Mouse (Mus musculus): ENCODE data around the gene Ptma. TPM values are rescaled to one million over a fixed set of nuclear protein-coding genes. Genes with fewer than 3 reads are reported as not detected.
A peak's percentile ranks its signal among the peaks of the same experiment; 100 is the strongest.

Ptma gene
- total and polyA plus RNA-seq, 2 experiments from 2014 or later, result 399 to 597 TPM

GRCm38 (mm10) chr1:86497361-86497760, 29.2 kb upstream of the Ptma start:
- Histone ChIP-seq H3K4me3 (ENCODE audit: low read depth, low read length) (no peak overlapping the region), H3K27me3 (ENCODE audit: control insufficient read depth, insufficient read depth, low read length) (no peaks in the 10 kb centered on the region), H3K4me2 (ENCODE audit: low read depth, low read length) (no peak overlapping the region), H3K36me3 (replicated peaks; ENCODE audit: control insufficient read depth, insufficient read depth, low read length) (no peaks in the 10 kb centered on the region), H3K9ac (replicated peaks; ENCODE audit: low read depth, low read length) (0 out of 2 replicates have a peak overlapping the region, but pooled peaks have one; percentile 17), H3K27ac (ENCODE audit: low read depth) (peak overlapping the region; percentile 64; the same call in 1 of the 2 replicates), H3K9me3 (replicated peaks; ENCODE audit: control insufficient read depth, low read length) (no peaks in the 10 kb centered on the region), H3K4me1 (ENCODE audit: control insufficient read depth, insufficient read depth) (peaks cover 22% of the 10 kb centered on the region)
- 55% methylated on average over 5 of the region's 5 CpGs for WGBS
- no peak for DNase-seq (ENCODE audit: low spot score)
- TF ChIP-seq EP300 (IDR thresholded peaks at IDR 0.05; ENCODE audit: low read depth) (no peak), CTCF (IDR thresholded peaks at IDR 0.05; ENCODE audit: low read depth) (no peak)
- no peak for ATAC-seq (ENCODE audit: insufficient read depth, low read depth)

GRCm38 (mm10) chr1:86497986-86498385, 28.5 kb upstream of the Ptma start:
- Histone ChIP-seq H3K4me2 (ENCODE audit: low read depth, low read length) (no peak overlapping the region), H3K9ac (replicated peaks; ENCODE audit: low read depth, low read length) (0 out of 2 replicates have a peak overlapping the region, but pooled peaks have one; percentile 17), H3K4me3 (ENCODE audit: low read depth, low read length) (no peak overlapping the region), H3K36me3 (replicated peaks; ENCODE audit: control insufficient read depth, insufficient read depth, low read length) (no peaks in the 10 kb centered on the region), H3K4me1 (ENCODE audit: control insufficient read depth, insufficient read depth) (peaks cover 21% of the 10 kb centered on the region), H3K27ac (ENCODE audit: low read depth) (peak overlapping the region; percentile 64), H3K9me3 (replicated peaks; ENCODE audit: control insufficient read depth, low read length) (no peaks in the 10 kb centered on the region), H3K27me3 (ENCODE audit: control insufficient read depth, insufficient read depth, low read length) (no peaks in the 10 kb centered on the region)
- WGBS, result 36% methylated on average over 3 of the region's 3 CpGs
- ATAC-seq (ENCODE audit: insufficient read depth, low read depth), result no peak
- TF ChIP-seq EP300 (IDR thresholded peaks at IDR 0.05; ENCODE audit: low read depth), result no peak
- TF ChIP-seq CTCF (IDR thresholded peaks at IDR 0.05; ENCODE audit: low read depth), result no peak
- no peak for DNase-seq (ENCODE audit: low spot score)

- no peaks in the 10 kb centered on the region for H3K27me3 ChIP-seq (ENCODE audit: control insufficient read depth, insufficient read depth, low read length)
These were observed 27.9 kb upstream of the Ptma start for GRCm38 (mm10) chr1:86498611-86499010.

GRCm38 (mm10) chr1:86499903-86500302, 26.6 kb upstream of the Ptma start:
- H3K9ac ChIP-seq (replicated peaks; ENCODE audit: low read depth, low read length), result no peak overlapping the region
- peak; percentile 84 for TF ChIP-seq CTCF (IDR thresholded peaks at IDR 0.05; ENCODE audit: low read depth)
- no peak for TF ChIP-seq EP300 (IDR thresholded peaks at IDR 0.05; ENCODE audit: low read depth)
- no peak overlapping the region for H3K4me2 ChIP-seq (ENCODE audit: low read depth, low read length)
- ATAC-seq (ENCODE audit: insufficient read depth, low read depth), result no peak
- H3K27ac ChIP-seq (ENCODE audit: low read depth), result no peak overlapping the region
- no peaks in the 10 kb centered on the region for H3K9me3 ChIP-seq (replicated peaks; ENCODE audit: control insufficient read depth, low read length)
- no peak overlapping the region for H3K4me3 ChIP-seq (ENCODE audit: low read depth, low read length)
- no peaks in the 10 kb centered on the region for H3K27me3 ChIP-seq (ENCODE audit: control insufficient read depth, insufficient read depth, low read length)
- no peaks in the 10 kb centered on the region for H3K36me3 ChIP-seq (replicated peaks; ENCODE audit: control insufficient read depth, insufficient read depth, low read length)
- H3K4me1 ChIP-seq (ENCODE audit: control insufficient read depth, insufficient read depth), result peaks cover 25% of the 10 kb centered on the region
- peak; percentile 51 for DNase-seq (ENCODE audit: low spot score)
- 25% methylated on average over 3 of the region's 3 CpGs for WGBS

More at GRCm38 (mm10) chr1:86498611-86499010, 27.9 kb upstream of the Ptma start:
- Histone ChIP-seq H3K4me2 (ENCODE audit: low read depth, low read length) (no peak overlapping the region), H3K4me1 (ENCODE audit: control insufficient read depth, insufficient read depth) (peaks cover 21% of the 10 kb centered on the region), H3K9me3 (replicated peaks; ENCODE audit: control insufficient read depth, low read length) (no peaks in the 10 kb centered on the region), H3K27ac (ENCODE audit: low read depth) (peak overlapping the region; percentile 64; the same call in 1 of the 2 replicates), H3K9ac (replicated peaks; ENCODE audit: low read depth, low read length) (no peak overlapping the region; the same call in 1 of the 2 replicates), H3K36me3 (replicated peaks; ENCODE audit: control insufficient read depth, insufficient read depth, low read length) (no peaks in the 10 kb centered on the region), H3K4me3 (ENCODE audit: low read depth, low read length) (no peak overlapping the region)
- DNase-seq (ENCODE audit: low spot score) (no peak), ATAC-seq (ENCODE audit: insufficient read depth, low read depth) (no peak)
- 78% methylated on average over 1 of the region's 1 CpGs for WGBS
- TF ChIP-seq CTCF (IDR thresholded peaks at IDR 0.05; ENCODE audit: low read depth), result no peak
- no peak for TF ChIP-seq EP300 (IDR thresholded peaks at IDR 0.05; ENCODE audit: low read depth)

- Histone ChIP-seq H3K9me3 (replicated peaks; ENCODE audit: control insufficient read depth, low read length) (no peaks in the 10 kb centered on the region), H3K36me3 (replicated peaks; ENCODE audit: control insufficient read depth, insufficient read depth, low read length) (no peaks in the 10 kb centered on the region), H3K27ac (ENCODE audit: low read depth) (no peak overlapping the region; the same call in 1 of the 2 replicates), H3K4me1 (ENCODE audit: control insufficient read depth, insufficient read depth) (peaks cover 33% of the 10 kb centered on the region), H3K4me2 (ENCODE audit: low read depth, low read length) (no peak overlapping the region), H3K9ac (replicated peaks; ENCODE audit: low read depth, low read length) (no peak overlapping the region), H3K27me3 (ENCODE audit: control insufficient read depth, insufficient read depth, low read length) (no peaks in the 10 kb centered on the region), H3K4me3 (ENCODE audit: low read depth, low read length) (no peak overlapping the region)
- DNase-seq (ENCODE audit: low spot score) (no peak), ATAC-seq (ENCODE audit: insufficient read depth, low read depth) (no peak)
- no peak for TF ChIP-seq CTCF (IDR thresholded peaks at IDR 0.05; ENCODE audit: low read depth)
- TF ChIP-seq EP300 (IDR thresholded peaks at IDR 0.05; ENCODE audit: low read depth), result no peak
- WGBS, result 66% methylated on average over 4 of the region's 4 CpGs
These were observed 25.8 kb upstream of the Ptma start for GRCm38 (mm10) chr1:86500681-86501080.

DNA sequence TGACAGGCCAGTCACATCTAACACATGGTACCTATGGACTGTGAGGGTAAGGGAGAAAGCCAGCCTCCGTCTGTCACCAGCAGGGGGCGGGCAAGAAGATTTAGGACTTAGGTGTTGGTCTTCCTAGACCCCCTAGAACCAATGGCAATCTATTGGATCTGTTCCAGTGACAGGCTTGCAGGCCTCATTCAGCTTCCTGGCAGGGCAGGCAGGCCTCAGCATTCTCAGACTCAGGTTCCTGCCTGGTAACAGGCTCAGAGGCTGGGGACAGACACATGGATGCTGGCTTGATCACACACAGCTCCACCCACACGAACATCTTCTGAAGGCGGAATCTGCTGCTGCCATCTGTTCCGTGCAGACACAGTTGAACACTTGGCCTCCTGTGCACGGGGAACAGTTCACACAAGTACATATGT, 25.4 kb upstream of the Ptma start:
- no peak overlapping the region for H3K4me2 ChIP-seq (ENCODE audit: low read depth, low read length)

More for the DNA sequence above, 25.4 kb upstream of the Ptma start:
- no peak for DNase-seq (ENCODE audit: low spot score)
- Histone ChIP-seq H3K9me3 (replicated peaks; ENCODE audit: control insufficient read depth, low read length) (no peaks in the 10 kb centered on the region), H3K4me3 (ENCODE audit: low read depth, low read length) (no peak overlapping the region), H3K27ac (ENCODE audit: low read depth) (peak overlapping the region; percentile 49), H3K4me1 (ENCODE audit: control insufficient read depth, insufficient read depth) (peaks cover 37% of the 10 kb centered on the region), H3K36me3 (replicated peaks; ENCODE audit: control insufficient read depth, insufficient read depth, low read length) (no peaks in the 10 kb centered on the region), H3K9ac (replicated peaks; ENCODE audit: low read depth, low read length) (no peak overlapping the region), H3K27me3 (ENCODE audit: control insufficient read depth, insufficient read depth, low read length) (no peaks in the 10 kb centered on the region)
- ATAC-seq (ENCODE audit: insufficient read depth, low read depth), result no peak
- no peak for TF ChIP-seq EP300 (IDR thresholded peaks at IDR 0.05; ENCODE audit: low read depth)
- TF ChIP-seq CTCF (IDR thresholded peaks at IDR 0.05; ENCODE audit: low read depth), result peak; percentile 67
- 30% methylated on average over 6 of the region's 6 CpGs for WGBS
